Mouse (Mus musculus) activated CD4-positive, CD25-positive, alpha-beta regulatory T cell, adult 4 months (primary cell): ENCODE data around the gene Tacr2. TPM values are rescaled to one million over a fixed set of nuclear protein-coding genes. Genes with fewer than 3 reads are reported as not detected.

Source experiments
- ATAC-seq: one replicate; pipeline ENCODE4 v1.8.0; 2017
- polyA plus RNA-seq, 2 experiments: library from polyadenylated mRNA; unstranded; fragments of 100-300 nt; shearing (Covaris generic); gene quantifications; one replicate each; pipeline ENCODE4 v1.2.1; 2017

Gene Tacr2
- polyA plus RNA-seq, 2 experiments from 2014 or later = not detected

DNA sequence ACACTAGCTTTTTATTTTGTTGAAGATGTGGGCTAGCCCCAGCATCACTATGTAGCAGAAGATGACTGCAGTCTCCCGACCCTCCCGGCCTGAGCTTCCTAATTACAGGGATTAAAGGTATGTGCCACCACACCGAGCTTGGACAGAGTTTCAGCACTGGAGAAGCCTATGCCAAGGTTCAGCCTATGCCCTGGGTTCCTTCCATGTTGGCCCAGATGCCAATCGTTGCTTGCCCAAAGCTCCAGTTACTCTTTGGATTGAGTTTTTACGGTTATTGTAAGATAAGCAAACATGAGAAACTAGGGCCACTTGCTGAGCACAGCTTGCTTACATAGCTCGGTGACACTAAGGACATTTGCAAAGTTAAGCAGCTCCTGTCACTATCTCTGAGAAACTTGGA is 52.9 kb downstream of the Tacr2 start:
- ATAC-seq = no peak

DNA sequence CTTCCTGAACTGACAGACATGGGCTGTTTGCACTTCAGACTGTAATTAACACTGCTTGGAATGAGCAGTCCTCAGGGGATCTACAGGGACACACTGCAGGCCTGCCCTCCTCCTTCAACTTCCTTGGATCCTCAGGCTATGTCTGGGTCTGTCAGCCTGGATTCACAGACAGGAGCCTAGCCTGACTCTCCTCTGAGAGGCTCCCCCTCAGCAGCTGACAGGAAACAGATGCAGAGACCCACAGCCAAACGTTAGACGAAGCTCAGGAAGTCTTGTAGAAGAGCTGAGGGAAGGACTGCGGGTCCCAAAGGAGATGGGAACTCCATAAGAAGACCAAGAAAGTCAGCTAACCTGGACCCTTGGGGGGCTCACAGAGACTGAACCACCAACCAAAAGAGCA is 54.2 kb downstream of the Tacr2 start:
- no peak for ATAC-seq

DNA sequence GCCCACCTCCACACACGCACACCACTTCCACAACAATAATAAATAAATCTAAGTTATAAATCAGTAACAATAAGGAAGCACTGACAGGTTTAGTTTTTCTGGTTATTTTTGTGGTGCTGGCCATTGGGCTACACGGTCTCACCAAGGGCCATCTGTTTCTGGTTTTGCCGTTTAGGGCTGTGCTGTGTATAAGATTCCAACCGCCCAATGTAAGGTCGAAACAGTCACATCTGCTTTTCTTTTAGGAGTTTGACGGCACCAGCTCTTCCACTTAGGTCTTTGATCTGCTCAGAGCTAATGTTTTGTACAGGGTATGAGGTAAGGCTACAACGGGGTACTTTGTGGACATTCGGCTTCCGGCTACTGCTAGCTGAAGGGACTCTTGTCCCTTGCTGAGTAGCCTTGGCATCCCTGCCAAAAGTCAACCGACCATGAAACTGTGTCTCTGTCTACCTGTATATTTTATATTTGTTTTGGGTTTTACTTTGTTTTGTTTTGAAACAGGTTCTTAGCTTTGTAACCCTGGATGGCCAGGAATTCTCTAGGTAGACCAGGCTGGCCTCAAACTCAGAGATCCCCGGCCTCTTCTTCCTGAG is 56.8 kb downstream of the Tacr2 start:
- no peak for ATAC-seq

DNA sequence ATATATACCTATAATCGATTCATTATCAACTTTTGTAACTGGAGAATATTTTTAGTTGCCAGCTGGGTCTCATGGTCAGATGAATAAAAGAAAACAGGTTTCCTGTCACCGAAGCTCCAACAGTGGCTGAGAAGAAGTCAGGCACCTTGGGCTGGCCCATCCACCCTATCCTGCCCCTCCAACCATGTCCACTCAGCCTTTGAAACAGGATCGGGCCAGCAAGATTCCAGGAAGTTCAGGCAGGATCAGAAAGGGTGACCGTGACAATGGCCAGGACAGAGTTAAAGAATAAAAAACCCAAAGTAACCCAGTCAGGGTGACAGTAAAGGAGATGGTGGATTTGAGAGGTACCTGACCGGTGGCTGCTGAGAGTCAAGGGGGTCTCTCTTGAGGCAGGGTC is 57.4 kb downstream of the Tacr2 start:
- no peak for ATAC-seq

DNA sequence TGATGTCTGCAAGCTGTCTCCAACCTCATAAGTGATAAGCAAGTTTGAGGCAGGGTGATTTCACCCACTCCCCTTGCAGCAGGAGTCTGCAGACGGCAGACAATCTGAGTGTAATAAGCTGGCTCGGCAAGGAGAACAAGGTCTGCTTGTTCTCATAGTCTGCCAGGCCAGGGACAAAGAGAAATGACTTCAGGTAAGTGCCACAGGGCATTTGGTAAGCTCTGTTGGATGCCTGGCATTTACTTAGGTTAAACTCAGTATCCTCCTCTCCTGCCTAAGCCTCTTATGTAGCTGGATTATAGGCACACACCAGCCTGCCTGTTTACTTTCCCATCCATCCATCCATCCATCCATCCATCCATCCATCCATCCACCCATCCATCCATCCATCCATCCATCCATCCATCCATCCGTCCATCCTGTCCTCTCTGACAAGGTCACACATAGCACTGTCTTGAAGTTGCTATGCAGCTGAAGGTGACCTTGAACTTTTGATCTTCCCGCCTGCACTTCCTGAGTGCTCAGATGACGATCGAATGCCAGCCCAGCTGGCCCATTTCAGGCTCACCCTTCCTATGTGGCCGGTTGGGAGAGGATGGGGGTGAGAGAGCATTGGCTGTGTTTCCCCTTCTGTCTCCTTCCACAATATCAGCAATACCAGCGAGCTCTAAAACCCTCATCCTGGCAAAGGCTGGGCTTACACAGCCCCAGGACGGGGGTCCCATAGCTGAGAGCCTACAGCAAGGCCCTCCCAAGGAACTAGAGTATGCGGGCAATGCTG is 58.2 kb downstream of the Tacr2 start:
- ATAC-seq = no peak

- no peak for ATAC-seq
Measured at GRCm38 (mm10) chr10:62311464-62311863, 59.2 kb downstream of the Tacr2 start.

GRCm38 (mm10) chr10:62313140-62313539 is 60.9 kb downstream of the Tacr2 start:
- no peak for ATAC-seq

- ATAC-seq = no peak
Measured at GRCm38 (mm10) chr10:62313885-62314424, 61.7 kb downstream of the Tacr2 start.

Other genes starting within 250 kb of the Tacr2 start
- not detected for gene Neurog3, start 119.3 kb upstream of the Tacr2 start, polyA plus RNA-seq
- gene Fam241b, start 108.5 kb upstream of the Tacr2 start, polyA plus RNA-seq = 1 to 10 TPM; 2.9 to 3.3 TPM
- gene Tspan15, start 21.2 kb upstream of the Tacr2 start, polyA plus RNA-seq = under 1 TPM in 1 of 2 experiments, not detected in 1; 0.15 TPM
- 10 to 100 TPM; 52.7 to 92.5 TPM for gene Hk1, start 127.5 kb downstream of the Tacr2 start, polyA plus RNA-seq
- gene Hkdc1, start 170.1 kb downstream of the Tacr2 start, polyA plus RNA-seq = under 1 TPM in 1 of 2 experiments, not detected in 1; 0.16 TPM
- not detected for gene 4930507D05Rik, start 197.1 kb downstream of the Tacr2 start, polyA plus RNA-seq
- gene Supv3l1, start 197.3 kb downstream of the Tacr2 start, polyA plus RNA-seq = 1 to 10 TPM; 9.0 to 10.0 TPM
- 10 to 100 TPM; 68.8 to 72.1 TPM for gene Vps26a, start 234.4 kb downstream of the Tacr2 start, polyA plus RNA-seq